Mouse (Mus musculus): Measurements from ENCODE around the gene Il12rb1. TPM values are rescaled to one million over a fixed set of nuclear protein-coding genes. Genes with fewer than 3 reads are reported as not detected.

Il12rb1 gene
- polyA plus RNA-seq, 1 experiment from 2014 or later: 0.20 TPM

DNA sequence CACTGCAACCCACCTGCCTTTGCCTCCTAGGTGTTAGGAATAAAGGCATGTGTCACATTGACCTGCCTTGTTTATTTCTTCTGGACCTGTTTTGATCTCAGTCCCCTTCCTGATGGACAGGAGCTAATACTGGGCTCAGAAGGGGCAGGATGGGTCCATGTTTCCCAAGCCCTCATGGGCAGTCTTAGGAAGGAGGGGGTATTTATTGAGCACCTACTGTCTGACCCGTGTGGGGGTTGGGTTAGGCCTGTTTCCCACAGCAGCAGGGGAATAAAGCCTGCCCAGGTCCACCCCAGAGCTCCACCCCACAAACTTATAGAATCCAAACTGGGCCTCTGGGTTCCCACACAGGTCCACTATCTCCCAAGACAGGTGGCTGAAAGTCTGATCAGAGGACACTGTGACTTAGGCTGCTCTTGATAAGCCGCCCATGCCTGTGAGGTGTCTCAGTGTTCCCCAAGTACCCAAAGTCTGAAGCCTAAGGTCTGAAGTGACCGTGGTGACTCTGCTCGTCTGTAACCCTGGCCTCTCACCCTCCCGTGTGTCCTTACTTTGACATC lies 35.0 kb downstream of the Il12rb1 start:
- ATAC-seq (ENCODE audit: low read depth): peak; percentile 63
- Histone ChIP-seq H3K4me3 (replicated peaks) (peak overlapping the region; percentile 66), H3K27ac (peak overlapping the region; percentile 99), H3K4me2 (peak overlapping the region; percentile 85), H3K9me3 (replicated peaks) (no peaks in the 10 kb centered on the region), H3K36me3 (no peaks in the 10 kb centered on the region), H3K9ac (peak overlapping the region; percentile 89), H3K4me1 (replicated peaks) (peaks cover 72% of the 10 kb centered on the region), H3K27me3 (peaks cover 17% of the 10 kb centered on the region)
- DNase-seq: peak; percentile 84
- WGBS (ENCODE audit: insufficient replicate concordance): 17% methylated on average over 5 of the region's 5 CpGs

DNA sequence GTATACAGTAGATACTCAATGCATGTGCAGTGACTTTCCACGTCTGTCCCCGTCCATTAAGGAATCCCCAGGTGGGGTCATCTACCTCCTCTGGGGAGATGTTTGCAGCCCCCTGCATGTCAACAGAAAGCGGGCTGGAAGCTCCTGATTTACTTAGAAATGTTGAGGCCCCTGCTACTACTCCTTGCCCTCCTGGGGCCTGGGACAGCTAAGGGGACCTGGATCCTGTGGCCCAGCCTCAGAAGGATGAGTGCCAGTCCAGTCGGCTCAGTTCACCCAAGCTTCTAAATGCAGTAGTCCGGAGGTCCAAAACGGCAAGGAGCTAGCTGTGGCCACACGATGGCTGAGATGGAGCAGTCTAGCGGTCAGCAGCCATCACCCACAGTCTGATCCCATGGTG lies 35.7 kb downstream of the Il12rb1 start:
- peaks cover 65% of the 10 kb centered on the region for H3K4me1 ChIP-seq (replicated peaks)
- no peaks in the 10 kb centered on the region for H3K36me3 ChIP-seq
- DNase-seq: no peak
- no peaks in the 10 kb centered on the region for H3K9me3 ChIP-seq (replicated peaks)
- ATAC-seq (ENCODE audit: low read depth): no peak
- 63% methylated on average over 8 of the region's 8 CpGs for WGBS (ENCODE audit: insufficient replicate concordance)
- peak overlapping the region; percentile 99 for H3K27ac ChIP-seq
- peak overlapping the region; percentile 89 for H3K9ac ChIP-seq
- peak overlapping the region; percentile 66 for H3K4me3 ChIP-seq (replicated peaks)
- peak overlapping the region; percentile 85 for H3K4me2 ChIP-seq
- peaks cover 23% of the 10 kb centered on the region for H3K27me3 ChIP-seq

DNA sequence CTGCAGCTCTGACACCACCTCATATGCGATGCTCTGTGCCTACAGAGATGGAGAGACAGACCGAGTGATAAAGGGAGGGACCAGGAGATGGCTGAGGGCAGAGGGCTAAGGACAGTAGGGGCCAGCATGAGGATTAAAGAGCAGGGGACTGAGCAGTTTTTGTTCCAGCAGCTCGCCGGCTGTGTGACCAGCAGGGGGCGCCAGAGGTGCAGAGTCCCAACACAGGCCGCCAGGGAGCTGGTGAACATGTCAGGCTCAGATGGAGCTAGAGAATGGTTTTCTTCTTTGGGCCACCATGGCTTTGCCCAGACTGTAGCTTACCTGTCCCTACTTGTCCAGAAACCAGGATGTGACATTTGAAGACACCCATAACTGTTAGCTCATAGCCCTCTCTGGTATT lies 36.3 kb downstream of the Il12rb1 start:
- DNase-seq: peak; percentile 88
- peak overlapping the region; percentile 85 for H3K4me2 ChIP-seq

DNA sequence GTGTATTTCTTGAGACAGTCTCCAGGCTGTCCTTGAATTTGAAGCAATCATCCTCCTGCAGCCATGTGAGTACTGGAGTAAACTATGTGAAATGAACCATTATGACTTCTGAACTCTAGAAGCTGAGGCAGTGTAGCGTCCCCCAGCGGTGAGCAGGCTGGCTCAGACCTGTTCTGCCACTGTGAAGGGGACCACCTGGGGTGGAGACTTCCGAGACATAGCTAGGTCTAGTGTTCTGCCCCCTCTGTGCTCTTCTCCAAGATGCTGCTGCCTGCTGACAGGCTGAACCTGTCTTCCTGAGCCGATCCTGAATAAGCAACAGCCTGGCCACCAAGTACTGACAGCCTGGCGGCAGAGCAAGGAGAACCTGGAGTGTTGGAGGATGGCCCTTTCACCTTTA lies 36.9 kb downstream of the Il12rb1 start:
- no peak overlapping the region for H3K4me2 ChIP-seq
- peak overlapping the region; percentile 42 for H3K9ac ChIP-seq
- H3K27me3 ChIP-seq: peaks cover 33% of the 10 kb centered on the region
- no peaks in the 10 kb centered on the region for H3K36me3 ChIP-seq
- no peak overlapping the region for H3K4me3 ChIP-seq (replicated peaks)
- H3K27ac ChIP-seq: peak overlapping the region; percentile 99
- DNase-seq (no peak), ATAC-seq (ENCODE audit: low read depth) (no peak)
- H3K9me3 ChIP-seq (replicated peaks): no peaks in the 10 kb centered on the region
- H3K4me1 ChIP-seq (replicated peaks): peaks cover 63% of the 10 kb centered on the region
- 43% methylated on average over 5 of the region's 5 CpGs for WGBS (ENCODE audit: insufficient replicate concordance)

More for the DNA sequence above, 36.3 kb downstream of the Il12rb1 start:
- peaks cover 28% of the 10 kb centered on the region for H3K27me3 ChIP-seq
- 3% methylated on average over 6 of the region's 6 CpGs for whole genome bisulfite sequencing (ENCODE audit: insufficient replicate concordance)
- H3K9ac ChIP-seq: peak overlapping the region; percentile 89
- no peaks in the 10 kb centered on the region for H3K9me3 ChIP-seq (replicated peaks)
- peaks cover 65% of the 10 kb centered on the region for H3K4me1 ChIP-seq (replicated peaks)
- H3K36me3 ChIP-seq: no peaks in the 10 kb centered on the region
- peak overlapping the region; percentile 99 for H3K27ac ChIP-seq
- H3K4me3 ChIP-seq (replicated peaks): 0 out of 2 replicates have a peak overlapping the region, but pooled peaks have one; percentile 66
- ATAC-seq (ENCODE audit: low read depth): no peak

DNA sequence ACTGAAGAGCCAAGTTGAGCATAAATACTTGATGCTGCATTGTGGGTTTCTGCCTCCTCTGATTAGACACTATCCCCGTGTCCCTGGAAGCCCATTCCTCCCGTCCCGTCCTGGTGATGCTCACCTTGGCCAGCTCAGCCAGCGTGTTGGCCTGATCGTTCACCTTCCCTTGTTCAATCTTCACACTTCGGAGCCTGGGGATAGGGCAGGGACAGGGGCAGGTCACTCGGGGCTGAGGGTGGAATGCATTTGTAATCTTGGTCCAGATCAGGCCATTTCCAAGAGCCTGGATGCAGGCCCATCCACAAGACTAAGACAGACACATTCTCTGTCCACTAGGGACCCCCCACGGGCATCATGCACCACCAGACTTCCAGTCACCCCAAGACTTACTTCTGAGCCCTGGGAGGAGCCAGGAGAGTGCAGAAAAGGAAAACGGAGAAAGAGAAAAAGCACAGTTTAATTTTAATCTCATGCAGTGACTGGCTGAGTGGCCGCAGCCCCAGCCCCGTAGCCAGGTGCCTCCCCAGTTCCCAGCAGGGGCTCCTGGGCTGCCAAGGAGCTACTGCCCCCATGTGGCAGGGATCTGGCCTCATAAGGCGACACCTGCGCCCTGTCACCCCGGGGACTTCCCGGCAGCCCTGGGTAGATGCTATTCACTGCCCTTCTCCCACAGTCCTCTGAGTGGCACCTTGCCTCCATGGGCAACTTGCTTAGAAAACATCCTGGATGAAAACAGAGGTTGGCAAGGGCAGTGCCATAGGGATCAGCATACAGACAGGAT lies 38.3 kb downstream of the Il12rb1 start:
- Histone ChIP-seq H3K9ac (peak overlapping the region; percentile 24; the same call in 1 of the 2 replicates), H3K4me1 (replicated peaks) (peaks cover 62% of the 10 kb centered on the region), H3K36me3 (no peaks in the 10 kb centered on the region), H3K4me3 (replicated peaks) (no peak overlapping the region), H3K27me3 (peaks cover 41% of the 10 kb centered on the region), H3K27ac (no peak overlapping the region), H3K9me3 (replicated peaks) (no peaks in the 10 kb centered on the region), H3K4me2 (no peak overlapping the region)
- ATAC-seq (ENCODE audit: low read depth): no peak
- no peak for DNase-seq
- 47% methylated on average over 15 of the region's 15 CpGs for WGBS (ENCODE audit: insufficient replicate concordance)

DNA sequence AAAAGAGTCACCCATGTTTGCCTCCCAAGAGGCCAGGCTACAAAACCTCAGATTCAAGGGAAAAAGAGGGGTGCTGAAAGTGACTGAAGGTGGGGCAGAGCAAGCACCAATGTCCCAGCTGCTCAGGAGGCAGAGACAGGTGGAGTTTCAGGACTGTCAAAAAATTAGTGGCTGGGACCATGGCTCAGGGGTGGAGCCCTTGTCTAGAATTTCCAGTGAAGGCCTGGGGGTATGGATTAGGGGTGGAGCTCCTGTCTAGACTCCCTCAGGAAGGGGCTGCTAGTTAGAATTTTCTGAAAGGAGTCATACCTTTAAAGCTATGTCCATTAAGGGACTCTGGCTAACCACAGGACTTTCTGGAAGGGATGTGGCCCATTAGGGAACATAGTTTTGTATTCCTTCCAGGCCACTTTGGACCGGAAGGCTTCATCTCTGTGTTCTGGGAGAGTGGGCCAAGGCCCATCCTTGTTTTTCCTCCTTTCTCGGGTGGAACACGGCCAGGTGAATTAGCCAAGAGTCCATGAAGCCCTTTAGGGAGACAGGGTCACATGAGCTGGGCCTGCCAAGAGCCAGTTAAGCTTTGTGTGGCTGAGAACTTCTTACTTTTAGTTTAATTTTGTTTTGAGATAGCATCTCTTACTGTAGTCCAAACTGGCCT lies 41.2 kb downstream of the Il12rb1 start:
- Histone ChIP-seq H3K36me3 (no peaks in the 10 kb centered on the region), H3K27me3 (peaks cover 54% of the 10 kb centered on the region), H3K4me2 (no peak overlapping the region), H3K4me1 (replicated peaks) (peaks cover 42% of the 10 kb centered on the region), H3K9me3 (replicated peaks) (no peaks in the 10 kb centered on the region), H3K27ac (no peak overlapping the region), H3K9ac (no peak overlapping the region), H3K4me3 (replicated peaks) (no peak overlapping the region)
- 74% methylated on average over 3 of the region's 3 CpGs for WGBS (ENCODE audit: insufficient replicate concordance)
- DNase-seq (no peak), ATAC-seq (ENCODE audit: low read depth) (no peak)

DNA sequence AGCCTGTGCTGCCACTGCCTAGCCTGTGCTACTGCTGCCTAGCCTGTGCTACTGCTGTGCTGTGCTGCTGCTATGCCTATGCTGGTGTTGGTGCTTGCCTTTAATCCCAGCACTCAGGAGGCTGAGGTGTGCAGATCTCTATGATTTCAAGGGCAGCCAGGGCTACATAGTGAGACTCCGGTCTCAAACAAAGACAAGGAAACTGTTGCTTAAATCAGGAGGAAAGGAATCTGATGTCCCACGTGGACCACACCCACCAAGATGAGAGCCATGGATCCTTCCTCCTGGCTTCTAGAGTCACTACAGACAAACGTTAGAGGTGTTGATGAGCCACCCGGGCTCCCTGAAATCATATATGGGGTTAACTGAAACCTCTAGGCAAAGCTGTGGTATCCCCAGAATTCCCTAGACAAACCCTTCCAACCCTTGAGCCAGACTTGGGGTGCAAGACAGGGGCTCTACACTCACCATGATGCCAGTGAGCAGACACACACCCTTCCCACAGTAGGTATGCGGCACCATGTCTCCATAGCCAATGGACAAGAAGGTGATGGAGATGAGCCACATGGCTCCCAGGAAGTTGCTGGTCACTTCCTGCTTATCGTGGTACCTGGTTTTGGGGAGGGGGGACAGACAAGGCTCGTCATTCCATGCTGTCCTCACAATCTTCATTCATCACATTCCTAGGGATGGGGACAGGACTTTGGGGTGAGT lies 42.0 kb downstream of the Il12rb1 start:
- Histone ChIP-seq H3K9ac (no peak overlapping the region), H3K4me1 (replicated peaks) (peaks cover 34% of the 10 kb centered on the region), H3K4me2 (no peak overlapping the region), H3K27ac (no peak overlapping the region), H3K36me3 (no peaks in the 10 kb centered on the region), H3K4me3 (replicated peaks) (no peak overlapping the region), H3K9me3 (replicated peaks) (no peaks in the 10 kb centered on the region), H3K27me3 (peaks cover 62% of the 10 kb centered on the region)
- DNase-seq: no peak
- no peak for ATAC-seq (ENCODE audit: low read depth)
- 56% methylated on average over 7 of the region's 7 CpGs for WGBS (ENCODE audit: insufficient replicate concordance)

DNA sequence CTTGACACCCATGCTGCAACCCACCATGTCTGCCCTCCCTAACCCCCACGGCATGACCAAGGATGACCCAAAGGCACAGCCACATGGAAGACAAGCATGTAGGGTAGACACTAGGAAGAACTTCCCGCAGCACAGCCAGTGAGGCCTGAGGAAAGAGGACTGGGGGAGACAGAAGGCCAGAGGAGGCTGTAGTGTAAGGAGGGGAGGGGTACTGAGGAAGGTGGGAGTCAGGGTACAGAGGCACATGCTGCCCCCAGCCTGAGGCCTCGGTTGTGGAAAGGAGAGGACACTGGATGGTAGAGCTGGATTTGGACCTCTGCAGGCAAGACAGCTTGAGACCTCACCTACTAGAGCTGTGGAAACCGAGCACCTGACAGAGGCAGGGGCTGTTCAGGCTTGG lies 42.7 kb downstream of the Il12rb1 start:
- 70% methylated on average over 4 of the region's 4 CpGs for WGBS (ENCODE audit: insufficient replicate concordance)
- no peak for DNase-seq
- H3K9me3 ChIP-seq (replicated peaks): no peaks in the 10 kb centered on the region
- H3K27me3 ChIP-seq: peaks cover 69% of the 10 kb centered on the region
- H3K9ac ChIP-seq: no peak overlapping the region
- H3K36me3 ChIP-seq: no peaks in the 10 kb centered on the region
- no peak overlapping the region for H3K27ac ChIP-seq
- no peak for ATAC-seq (ENCODE audit: low read depth)
- H3K4me2 ChIP-seq: no peak overlapping the region
- H3K4me1 ChIP-seq (replicated peaks): peaks cover 29% of the 10 kb centered on the region
- H3K4me3 ChIP-seq (replicated peaks): no peak overlapping the region

DNA sequence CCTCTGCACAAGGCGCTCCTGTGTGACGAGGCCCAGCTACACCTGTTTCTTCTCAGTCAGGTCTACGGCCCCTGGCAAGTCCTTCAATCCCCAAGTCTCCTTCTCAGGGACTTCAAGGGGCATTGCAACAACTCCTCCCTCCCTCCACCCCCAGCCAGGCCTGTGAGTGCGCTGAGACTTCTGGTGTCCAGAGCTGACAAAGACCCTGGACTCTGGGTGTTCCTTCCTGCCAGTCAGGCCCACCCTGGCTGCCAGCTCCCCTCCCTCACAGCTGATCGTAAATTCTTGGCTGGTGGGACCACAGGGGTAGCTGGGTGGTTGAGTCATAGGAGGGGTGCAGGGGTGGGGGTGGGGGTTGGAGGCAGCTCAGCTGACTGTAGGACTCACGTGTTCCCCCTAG lies 43.6 kb downstream of the Il12rb1 start:
- peak overlapping the region; percentile 41; the same call in 1 of the 2 replicates for H3K9ac ChIP-seq

DNA sequence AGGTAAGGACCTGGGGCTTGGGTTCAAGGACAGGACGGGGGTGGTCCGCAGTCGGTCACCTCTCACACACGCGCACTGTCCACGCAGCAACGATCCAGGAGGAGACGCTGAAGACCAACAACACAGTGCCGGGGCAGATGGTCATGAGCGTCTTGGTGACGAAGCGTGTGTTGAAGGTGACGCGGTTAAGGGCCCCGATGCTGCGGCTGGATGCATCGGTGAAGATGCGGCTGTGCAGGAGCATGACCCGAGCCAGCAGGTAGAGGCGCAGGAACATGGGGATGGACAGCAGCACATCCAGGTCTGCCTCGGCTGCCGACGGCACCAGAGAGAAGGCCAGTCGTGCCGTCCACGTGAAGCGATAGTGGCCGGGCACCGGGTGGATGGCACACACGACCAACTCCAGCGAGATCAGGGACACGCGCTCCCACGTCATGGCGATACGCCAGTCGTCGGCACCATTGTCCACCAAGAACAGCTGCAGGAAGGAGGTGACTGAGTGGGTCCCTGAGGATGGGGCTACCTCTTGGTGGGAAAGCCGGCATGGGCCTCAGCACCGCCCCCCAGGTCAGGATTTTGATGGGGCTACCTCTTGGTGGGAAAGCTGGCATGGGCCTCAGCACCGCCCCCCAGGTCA lies 44.5 kb downstream of the Il12rb1 start:
- Histone ChIP-seq H3K9ac (no peak overlapping the region), H3K27me3 (peaks cover 63% of the 10 kb centered on the region), H3K4me1 (replicated peaks) (peaks cover 34% of the 10 kb centered on the region), H3K4me3 (replicated peaks) (no peak overlapping the region), H3K4me2 (no peak overlapping the region), H3K9me3 (replicated peaks) (no peaks in the 10 kb centered on the region), H3K36me3 (no peaks in the 10 kb centered on the region), H3K27ac (no peak overlapping the region)
- 80% methylated on average over 41 of the region's 41 CpGs for WGBS (ENCODE audit: insufficient replicate concordance)
- DNase-seq: no peak
- ATAC-seq (ENCODE audit: low read depth): no peak

More for the DNA sequence above, 43.6 kb downstream of the Il12rb1 start:
- ATAC-seq (ENCODE audit: low read depth) (no peak), DNase-seq (no peak)
- Histone ChIP-seq H3K27me3 (peaks cover 69% of the 10 kb centered on the region), H3K4me1 (replicated peaks) (peaks cover 28% of the 10 kb centered on the region), H3K9me3 (replicated peaks) (no peaks in the 10 kb centered on the region), H3K4me3 (replicated peaks) (no peak overlapping the region), H3K27ac (peak overlapping the region; percentile 29; the same call in 1 of the 2 replicates), H3K4me2 (peak overlapping the region; percentile 10; the same call in 1 of the 2 replicates), H3K36me3 (no peaks in the 10 kb centered on the region)
- WGBS (ENCODE audit: insufficient replicate concordance): 60% methylated on average over 6 of the region's 6 CpGs
